Mouse (Mus musculus) bone marrow macrophage, adult 2 months (primary cell): ENCODE data around the gene Phf1.

Source experiments
- CTCF ChIP-seq: IDR thresholded peaks from 2 replicates; pipeline ENCODE4 v1.5.1; 2012; ENCODE audit warnings: low read depth, mild to moderate bottlenecking, low read length, moderate library complexity
- POLR2A ChIP-seq: IDR thresholded peaks from 2 replicates; pipeline ENCODE4 v1.6.1; 2012; ENCODE audit warnings: mild to moderate bottlenecking, low read depth, low read length, borderline replicate concordance

- TF ChIP-seq CTCF (no peak), POLR2A (no peak)
Measured at GRCm38 (mm10) chr17:26950560-26951288, 17.9 kb downstream of the Phf1 start.
